Mouse (Mus musculus) ovary, postnatal 36 days (tissue): Measurements from ENCODE around the gene Prex1.

Source experiments
- DNase-seq: peaks from one replicate; pipeline ENCODE4 v3.0.0; 2022; ENCODE audit warnings: low spot score, mixed read lengths

Prex1 gene

GRCm38 (mm10) chr2:166720416-166720815 is 6.8 kb upstream of the Prex1 start:
- DNase-seq: no peak

GRCm38 (mm10) chr2:166719930-166720305 is 6.3 kb upstream of the Prex1 start:
- no peak for DNase-seq

- DNase-seq: no peak
Measured at GRCm38 (mm10) chr2:166719301-166719929, 5.8 kb upstream of the Prex1 start.

GRCm38 (mm10) chr2:166716067-166716466 is 2.4 kb upstream of the Prex1 start:
- DNase-seq: no peak

GRCm38 (mm10) chr2:166714427-166714699 is 731 bp upstream of the Prex1 start:
- no peak for DNase-seq

GRCm38 (mm10) chr2:166712801-166713689 is 587 bp downstream of the Prex1 start:
- DNase-seq: no peak

GRCm38 (mm10) chr2:166712310-166712709 is 1.3 kb downstream of the Prex1 start:
- DNase-seq: no peak

- DNase-seq: no peak
Measured at GRCm38 (mm10) chr2:166711681-166712132, 1.9 kb downstream of the Prex1 start.

GRCm38 (mm10) chr2:166709883-166710282 is 3.7 kb downstream of the Prex1 start:
- no peak for DNase-seq

GRCm38 (mm10) chr2:166708304-166708703 is 5.3 kb downstream of the Prex1 start:
- no peak for DNase-seq

GRCm38 (mm10) chr2:166706526-166706925 is 7.1 kb downstream of the Prex1 start:
- no peak for DNase-seq

GRCm38 (mm10) chr2:166703491-166703890 is 10.1 kb downstream of the Prex1 start:
- no peak for DNase-seq

GRCm38 (mm10) chr2:166702113-166702445 is 11.6 kb downstream of the Prex1 start:
- no peak for DNase-seq

GRCm38 (mm10) chr2:166701248-166702112 is 12.2 kb downstream of the Prex1 start:
- no peak for DNase-seq

- DNase-seq: no peak
Measured at GRCm38 (mm10) chr2:166700732-166701131, 12.9 kb downstream of the Prex1 start.

- DNase-seq: no peak
Measured at GRCm38 (mm10) chr2:166700116-166700515, 13.5 kb downstream of the Prex1 start.

- DNase-seq: no peak
Measured at GRCm38 (mm10) chr2:166699552-166699951, 14.1 kb downstream of the Prex1 start.

GRCm38 (mm10) chr2:166694616-166695015 is 19.0 kb downstream of the Prex1 start:
- DNase-seq: no peak

GRCm38 (mm10) chr2:166693394-166693793 is 20.2 kb downstream of the Prex1 start:
- no peak for DNase-seq

- DNase-seq: no peak
Measured at GRCm38 (mm10) chr2:166691602-166692509, 21.8 kb downstream of the Prex1 start.

- no peak for DNase-seq
Measured at GRCm38 (mm10) chr2:166686917-166687316, 26.7 kb downstream of the Prex1 start.

GRCm38 (mm10) chr2:166685824-166686223 is 27.8 kb downstream of the Prex1 start:
- no peak for DNase-seq
